Comparison of ENCODE assay signal across 21 mouse cellular contexts in genomic region chr6:89265296-89265695, GRCm38 (mm10).
A peak's percentile ranks its signal among the peaks of the same experiment; 100 is the strongest.
DNase-seq lines count a peak whose midpoint lies in the region; ATAC-seq and TF ChIP-seq lines count a peak whose summit lies in the region.
"Had no signal": no experiment of that assay in that cellular context is flagged by ENCODE, and none has a peak within 500 bp of the region (broad histone marks: within the 10 kb centered on the region; RNA-seq: fewer than 3 reads in every experiment).

No protein-coding gene starts in this region.

- no peaks in the 10 kb centered on the region for H3K4me1 ChIP-seq in midbrain, embryonic 11.5 days (ENCODE audit: control insufficient read depth, insufficient read depth, low read length)
- H3K4me1 ChIP-seq in midbrain, embryonic 14.5 days (ENCODE audit: control insufficient read depth, insufficient read depth, low read length) = 0 out of 2 replicates have a peak, but pooled peaks cover 5% of the 10 kb centered on the region
- no peaks in the 10 kb centered on the region for H3K4me1 ChIP-seq in lung, adult 2 months (ENCODE audit: control insufficient read depth, insufficient read depth, low read length)
- H3K4me1 ChIP-seq: forebrain, embryonic 12.5 days; heart, embryonic 13.5 days; hindbrain, embryonic 12.5 days had no signal

- DNase-seq in midbrain, embryonic 11.5 days (ENCODE audit: low spot score, missing footprints) = peak; percentile 21
- DNase-seq in midbrain, embryonic 14.5 days = no peak
- peak; percentile 10 for DNase-seq in T-cell, adult 2 months (ENCODE audit: low spot score)
- DNase-seq in embryo, embryonic 9.5 days (ENCODE audit: extremely low spot score) = no peak
- DNase-seq in lung, adult 2 months = no peak
- DNase-seq in right cerebral cortex, postnatal 25 days = no peak
- DNase-seq: adrenal gland, adult 2 months; adrenal gland, postnatal 36 days; cerebellum, adult 8-10 months; cerebellum, postnatal 14 days; gastrocnemius, postnatal 14 days; heart, postnatal 36 days had no signal

- H3K27me3 ChIP-seq in midbrain, embryonic 11.5 days (ENCODE audit: control insufficient read depth, insufficient read depth, low read length) = no peaks in the 10 kb centered on the region
- H3K27me3 ChIP-seq in midbrain, embryonic 14.5 days (ENCODE audit: control insufficient read depth, insufficient read depth, low read length) = no peaks in the 10 kb centered on the region
- H3K27me3 ChIP-seq: CH12.LX; embryonic facial prominence, embryonic 13.5 days; forebrain, embryonic 12.5 days; heart, embryonic 13.5 days; hindbrain, embryonic 12.5 days had no signal

- H3K9ac ChIP-seq in midbrain, embryonic 11.5 days (ENCODE audit: low read length) = no peak overlapping the region
- no peak overlapping the region for H3K9ac ChIP-seq in midbrain, embryonic 14.5 days (replicated peaks; ENCODE audit: low read length)
- H3K9ac ChIP-seq: embryonic facial prominence, embryonic 13.5 days; forebrain, embryonic 12.5 days; heart, embryonic 13.5 days; hindbrain, embryonic 12.5 days had no signal

- 85% methylated on average over 3 of the region's 3 CpGs for WGBS in midbrain, embryonic 11.5 days
- WGBS in midbrain, embryonic 14.5 days = 83% methylated on average over 3 of the region's 3 CpGs
- 58% methylated on average over 3 of the region's 3 CpGs for WGBS in lung, adult 2 months

- H3K27ac ChIP-seq in midbrain, embryonic 11.5 days (ENCODE audit: low read depth, low read length) = no peak overlapping the region
- H3K27ac ChIP-seq in midbrain, embryonic 14.5 days (replicated peaks; ENCODE audit: low read depth, low read length) = no peak overlapping the region
- H3K27ac ChIP-seq: embryonic facial prominence, embryonic 13.5 days; forebrain, embryonic 12.5 days; heart, embryonic 13.5 days; hindbrain, embryonic 12.5 days had no signal

- no peak for TF ChIP-seq CTCF in lung, adult 2 months (IDR thresholded peaks at IDR 0.05; ENCODE audit: insufficient read depth, low read length)

- ATAC-seq in midbrain, embryonic 11.5 days (ENCODE audit: low FRiP score) = no peak
- no peak for ATAC-seq in midbrain, embryonic 14.5 days (ENCODE audit: low FRiP score, low TSS enrichment)
- peak; percentile 75 to 84 for ATAC-seq in hematopoietic stem cell, adult 5-6 weeks (replicated peaks in 1 of 2; ENCODE audit: insufficient read depth in 1 of 2, low FRiP score in 2 of 2, low TSS enrichment in 1 of 2, low read depth in 1 of 2, poor library complexity in 2 of 2, severe bottlenecking in 2 of 2)
- ATAC-seq: forebrain, embryonic 16.5 days; hindbrain, embryonic 16.5 days; inflammation-experienced regulatory T-cells, adult 6 months had no signal

- no peaks in the 10 kb centered on the region for H3K36me3 ChIP-seq in midbrain, embryonic 11.5 days (ENCODE audit: control insufficient read depth, insufficient read depth, low read length)
- no peaks in the 10 kb centered on the region for H3K36me3 ChIP-seq in midbrain, embryonic 14.5 days (ENCODE audit: control insufficient read depth, insufficient read depth, low read length)
- H3K36me3 ChIP-seq: embryonic facial prominence, embryonic 13.5 days; forebrain, embryonic 12.5 days; heart, embryonic 13.5 days; hindbrain, embryonic 12.5 days had no signal

- no peaks in the 10 kb centered on the region for H3K9me3 ChIP-seq in midbrain, embryonic 11.5 days (ENCODE audit: control insufficient read depth, low read length)
- H3K9me3 ChIP-seq in midbrain, embryonic 14.5 days (ENCODE audit: control insufficient read depth, low read length) = no peaks in the 10 kb centered on the region
- H3K9me3 ChIP-seq: embryonic facial prominence, embryonic 13.5 days; forebrain, embryonic 12.5 days; heart, embryonic 13.5 days; hindbrain, embryonic 12.5 days had no signal

- no peak for TF ChIP-seq POLR2A in lung, adult 2 months (IDR thresholded peaks at IDR 0.05; ENCODE audit: borderline replicate concordance, extremely low read depth, low read depth, low read length)

- no peak overlapping the region for H3K4me3 ChIP-seq in midbrain, embryonic 11.5 days (ENCODE audit: low read depth, low read length)
- no peak overlapping the region for H3K4me3 ChIP-seq in midbrain, embryonic 14.5 days (replicated peaks; ENCODE audit: low read depth, low read length)
- no peak overlapping the region for H3K4me3 ChIP-seq in lung, adult 2 months (replicated peaks; ENCODE audit: extremely low read depth, low read depth, low read length)
- H3K4me3 ChIP-seq: embryonic facial prominence, embryonic 13.5 days; forebrain, embryonic 12.5 days; heart, embryonic 13.5 days; hindbrain, embryonic 12.5 days had no signal

- no peak overlapping the region for H3K4me2 ChIP-seq in midbrain, embryonic 11.5 days
- H3K4me2 ChIP-seq in midbrain, embryonic 14.5 days (ENCODE audit: low read length) = no peak overlapping the region
- H3K4me2 ChIP-seq: embryonic facial prominence, embryonic 13.5 days; forebrain, embryonic 12.5 days; heart, embryonic 13.5 days; hindbrain, embryonic 12.5 days had no signal

Comparison
In these comparisons a context has a peak if more than half of its experiments do, and no peak if none do; other contexts are left out.
1. DNase-seq: peak in midbrain, embryonic 11.5 days (single experiment) and T-cell, adult 2 months (single experiment); none in midbrain, embryonic 14.5 days (single experiment), embryo, embryonic 9.5 days (single experiment), lung, adult 2 months (single experiment) and right cerebral cortex, postnatal 25 days (single experiment).
2. ATAC-seq: peak in hematopoietic stem cell, adult 5-6 weeks (2 of 2); none in midbrain, embryonic 11.5 days (single experiment) and midbrain, embryonic 14.5 days (single experiment).